Mouse (Mus musculus) stomach, postnatal 0 days (tissue): Measurements from ENCODE around the gene Sik1.

Experiments
- CTCF ChIP-seq: IDR thresholded peaks from 2 replicates; pipeline ENCODE4 v1.5.1; 2016; ENCODE audit warnings: antibody characterized with exemption, low read depth, mild to moderate bottlenecking, moderate library complexity
- EP300 ChIP-seq: optimal IDR thresholded peaks from 2 replicates; pipeline ENCODE3; 2016; ENCODE audit warnings: antibody characterized with exemption

DNA sequence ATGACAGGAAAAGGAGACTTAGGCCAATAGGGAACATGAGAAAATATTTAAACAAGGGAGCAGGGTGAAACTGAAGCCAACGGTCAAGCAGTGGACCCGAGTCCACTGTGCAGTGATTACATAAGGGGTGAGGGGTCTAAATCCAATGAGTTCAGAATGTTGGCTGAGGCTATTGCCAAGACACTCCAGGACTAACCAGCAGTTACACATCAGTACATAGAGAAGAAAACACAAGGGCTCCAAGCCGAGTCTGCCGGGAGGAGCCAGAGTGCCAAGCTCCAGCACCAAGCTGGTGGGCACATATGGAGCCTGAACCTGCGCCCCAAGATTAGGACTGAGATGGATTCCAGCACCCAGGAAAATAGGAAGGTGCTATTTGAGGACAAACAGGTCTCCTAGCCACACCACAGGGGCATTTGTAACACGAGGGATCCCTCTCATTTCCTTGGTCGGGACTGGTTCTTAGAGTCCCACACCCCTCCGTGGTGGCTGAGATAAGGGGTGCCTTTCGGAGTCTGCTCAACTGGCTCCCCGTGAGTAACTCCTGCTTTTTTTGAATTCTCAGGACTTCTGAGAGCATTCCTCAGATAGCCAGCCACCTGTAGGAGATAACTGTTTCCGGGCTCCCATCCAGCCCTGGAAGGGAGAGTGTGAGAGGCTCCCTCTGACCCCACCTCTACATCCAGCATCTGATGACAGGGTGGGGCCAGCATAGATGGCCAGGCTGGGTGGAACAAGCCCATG, 46.0 kb upstream of the Sik1 start:
- TF ChIP-seq EP300 (no peak), CTCF (no peak)
